Mouse (Mus musculus): ENCODE data around the gene Nrn1.

Nrn1 gene

GRCm38 (mm10) chr13:36724533-36725470 is 10.1 kb downstream of the Nrn1 start:
- peak; percentile 90 for DNase-seq

GRCm38 (mm10) chr13:36723726-36724300 is 11.1 kb downstream of the Nrn1 start:
- DNase-seq = peak; percentile 57

GRCm38 (mm10) chr13:36722309-36722708 is 12.6 kb downstream of the Nrn1 start:
- no peak for DNase-seq

- DNase-seq = no peak
These were observed 14.5 kb downstream of the Nrn1 start for GRCm38 (mm10) chr13:36720297-36721017.

- DNase-seq = no peak
These were observed 17.6 kb downstream of the Nrn1 start for GRCm38 (mm10) chr13:36717376-36717775.

GRCm38 (mm10) chr13:36716708-36717107 is 18.2 kb downstream of the Nrn1 start:
- no peak for DNase-seq

- DNase-seq = no peak
These were observed 20.8 kb downstream of the Nrn1 start for GRCm38 (mm10) chr13:36714101-36714500.

- DNase-seq = no peak
These were observed 27.7 kb downstream of the Nrn1 start for GRCm38 (mm10) chr13:36707088-36707690.

GRCm38 (mm10) chr13:36696351-36696771 is 38.6 kb downstream of the Nrn1 start:
- DNase-seq = peak; percentile 80

- peak; percentile 87 for DNase-seq
These were observed 39.3 kb downstream of the Nrn1 start for GRCm38 (mm10) chr13:36695516-36696201.

- DNase-seq = no peak
These were observed 51.4 kb downstream of the Nrn1 start for GRCm38 (mm10) chr13:36683581-36683980.

GRCm38 (mm10) chr13:36680690-36681355 is 54.1 kb downstream of the Nrn1 start:
- DNase-seq = no peak

GRCm38 (mm10) chr13:36679345-36679744 is 55.6 kb downstream of the Nrn1 start:
- DNase-seq = no peak

All from cerebellum, adult 9-10 months (tissue).